Mouse (Mus musculus) bone marrow macrophage, adult 2 months (primary cell): Measurements from ENCODE around the gene Fam89a.

Experiments used
- CTCF ChIP-seq: IDR thresholded peaks from 2 replicates; pipeline ENCODE4 v1.5.1; 2012; ENCODE audit warnings: low read depth, mild to moderate bottlenecking, low read length, moderate library complexity
- POLR2A ChIP-seq: IDR thresholded peaks from 2 replicates; pipeline ENCODE4 v1.6.1; 2012; ENCODE audit warnings: mild to moderate bottlenecking, low read depth, low read length, borderline replicate concordance

DNA sequence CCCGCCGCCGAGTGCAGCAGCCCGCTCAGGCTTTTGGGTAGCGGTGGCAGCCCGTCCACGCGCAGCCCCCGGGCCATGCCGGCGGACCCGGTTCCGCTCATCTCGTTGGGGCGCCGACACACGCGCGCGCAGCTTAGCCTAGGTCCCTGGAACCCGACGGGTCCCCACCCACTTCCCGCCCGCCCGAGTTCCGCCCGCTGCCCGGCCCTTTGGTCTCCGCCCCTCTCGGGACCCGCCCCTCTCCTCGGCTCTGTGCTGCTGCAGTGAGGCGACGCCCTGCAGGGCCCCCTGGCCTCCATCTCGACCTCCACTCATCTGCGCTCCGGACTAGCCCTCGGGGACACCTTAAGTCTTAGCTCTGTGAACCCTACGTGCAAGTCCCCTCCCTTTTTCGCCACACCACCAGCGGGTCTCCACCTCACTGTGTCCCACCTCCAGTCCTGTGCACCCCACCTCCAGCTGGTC lies at the start of gene Fam89a:
- TF ChIP-seq CTCF, result no peak
- no peak for TF ChIP-seq POLR2A
